In genomic region chr2:154300496-154300895, GRCm38 (mm10) we compare ENCODE assay signal across 8 mouse cellular contexts. TPM values are rescaled to one million over a fixed set of nuclear protein-coding genes. Genes with fewer than 3 reads are reported as not detected.
DNase-seq lines count a peak whose midpoint lies in the region; ATAC-seq and TF ChIP-seq lines count a peak whose summit lies in the region.

No protein-coding gene starts in this region.

- no peak overlapping the region for H3K4me2 ChIP-seq in hindbrain, embryonic 12.5 days (replicated peaks)

- DNase-seq in hindbrain, embryonic 10.5 days (ENCODE audit: low spot score), result peak; percentile 76
- peak; percentile 10 for DNase-seq in fat pad, adult 2 months (ENCODE audit: extremely low read depth, low read depth, low spot score)
- DNase-seq in layer of hippocampus, postnatal 25 days (ENCODE audit: extremely low spot score in 1 of 2, low spot score in 1 of 2), result peak; percentile 40 to 79
- peak; percentile 72 for DNase-seq in lung, postnatal 25 days (ENCODE audit: low spot score)

- no peak for ATAC-seq in hindbrain, embryonic 12.5 days (ENCODE audit: low FRiP score)
- peak; percentile 92 to 95 for ATAC-seq in hematopoietic stem cell, adult 5-6 weeks (replicated peaks in 1 of 2; ENCODE audit: insufficient read depth in 1 of 2, low FRiP score in 2 of 2, low TSS enrichment in 1 of 2, low read depth in 1 of 2, poor library complexity in 2 of 2, severe bottlenecking in 2 of 2)

- H3K9ac ChIP-seq in hindbrain, embryonic 12.5 days, result no peak overlapping the region

- no peak overlapping the region for H3K27ac ChIP-seq in hindbrain, embryonic 10.5 days
- no peak overlapping the region for H3K27ac ChIP-seq in hindbrain, embryonic 12.5 days
- no peak overlapping the region for H3K27ac ChIP-seq in bone marrow macrophage, adult 2 months (ENCODE audit: insufficient read depth, low read depth, low read length)
- no peak overlapping the region for H3K27ac ChIP-seq in small intestine, adult 2 months (ENCODE audit: insufficient read depth, low read depth, low read length)

- H3K36me3 ChIP-seq in hindbrain, embryonic 10.5 days, result no peaks in the 10 kb centered on the region
- H3K36me3 ChIP-seq in hindbrain, embryonic 12.5 days, result no peaks in the 10 kb centered on the region
- no peaks in the 10 kb centered on the region for H3K36me3 ChIP-seq in small intestine, adult 2 months (ENCODE audit: control insufficient read depth, insufficient read depth, low read length)

- 0% methylated on average over 1 of the region's 1 CpGs for WGBS in hindbrain, embryonic 10.5 days
- WGBS in hindbrain, embryonic 12.5 days, result 8% methylated on average over 1 of the region's 1 CpGs
- 6% methylated on average over 1 of the region's 1 CpGs for WGBS in small intestine, adult 2 months

- no peak for TF ChIP-seq POLR2A in bone marrow macrophage, adult 2 months (IDR thresholded peaks at IDR 0.05; ENCODE audit: borderline replicate concordance, low read depth, low read length)
- TF ChIP-seq POLR2A in small intestine, adult 2 months (IDR thresholded peaks at IDR 0.05; ENCODE audit: low read depth, low read length), result no peak

- peak; percentile 87 for TF ChIP-seq CTCF in bone marrow macrophage, adult 2 months (IDR thresholded peaks at IDR 0.05; ENCODE audit: low read depth, low read length)
- TF ChIP-seq CTCF in small intestine, adult 2 months (IDR thresholded peaks at IDR 0.05; ENCODE audit: extremely low read depth, insufficient read length, insufficient replicate concordance, low read depth, low read length), result peak; percentile 84

- no peak overlapping the region for H3K4me3 ChIP-seq in hindbrain, embryonic 10.5 days
- no peak overlapping the region for H3K4me3 ChIP-seq in hindbrain, embryonic 12.5 days
- H3K4me3 ChIP-seq in bone marrow macrophage, adult 2 months (ENCODE audit: insufficient read depth, low read length), result no peak overlapping the region
- no peak overlapping the region for H3K4me3 ChIP-seq in small intestine, adult 2 months (ENCODE audit: low read depth, low read length)

- H3K4me1 ChIP-seq in hindbrain, embryonic 10.5 days (replicated peaks), result no peaks in the 10 kb centered on the region
- H3K4me1 ChIP-seq in hindbrain, embryonic 12.5 days, result no peaks in the 10 kb centered on the region
- H3K4me1 ChIP-seq in bone marrow macrophage, adult 2 months (ENCODE audit: control insufficient read depth, insufficient read depth, low read length), result peaks cover 7% of the 10 kb centered on the region
- H3K4me1 ChIP-seq in small intestine, adult 2 months (ENCODE audit: control insufficient read depth, insufficient read depth, insufficient read length, low read length), result no peaks in the 10 kb centered on the region

- H3K9me3 ChIP-seq in hindbrain, embryonic 10.5 days, result no peaks in the 10 kb centered on the region
- H3K9me3 ChIP-seq in hindbrain, embryonic 12.5 days (replicated peaks), result no peaks in the 10 kb centered on the region

- no peaks in the 10 kb centered on the region for H3K27me3 ChIP-seq in hindbrain, embryonic 10.5 days (ENCODE audit: insufficient read depth, poor library complexity, severe bottlenecking)
- H3K27me3 ChIP-seq in hindbrain, embryonic 12.5 days, result no peaks in the 10 kb centered on the region
- H3K27me3 ChIP-seq in small intestine, adult 2 months (ENCODE audit: control insufficient read depth, insufficient read depth, low read length), result no peaks in the 10 kb centered on the region

RNA-seq across cellular contexts. Expression of gene Bpifb9b, which starts 6.5 kb away (rescaled TPM):
- polyA plus RNA-seq in hindbrain, embryonic 10.5 days (2016; fragmentation: Nextera tagmentation; extraction: Ambion mirVana), result not detected in 2 replicates
- polyA plus RNA-seq in hindbrain, embryonic 12.5 days (2016; fragmentation: Nextera tagmentation; extraction: Ambion mirVana), result not detected in 2 replicates
- polyA plus RNA-seq in bone marrow macrophage, adult 2 months (2012; ENCODE audit: insufficient read depth, insufficient read length, missing spikeins), result not detected in 2 replicates
- total RNA-seq in hematopoietic stem cell, adult 5-6 weeks (2017), result not detected in 2 replicates
- not detected for total RNA-seq in layer of hippocampus, postnatal 25 days (2021)
- not detected in 2 replicates for polyA plus RNA-seq in small intestine, adult 2 months (2012; rRNA removed)

RNA-seq across cellular contexts. Expression of gene Bpifb9a, which starts 42.8 kb away (rescaled TPM):
- polyA plus RNA-seq in hindbrain, embryonic 10.5 days (2016; fragmentation: Nextera tagmentation; extraction: Ambion mirVana), result not detected in 2 replicates
- not detected in 2 replicates for polyA plus RNA-seq in hindbrain, embryonic 12.5 days (2016; fragmentation: Nextera tagmentation; extraction: Ambion mirVana)
- polyA plus RNA-seq in bone marrow macrophage, adult 2 months (2012; ENCODE audit: insufficient read depth, insufficient read length, missing spikeins), result not detected in 2 replicates
- not detected in 2 replicates for total RNA-seq in hematopoietic stem cell, adult 5-6 weeks (2017)
- not detected for total RNA-seq in layer of hippocampus, postnatal 25 days (2021)
- polyA plus RNA-seq in small intestine, adult 2 months (2012; rRNA removed), result not detected in 2 replicates

Comparison
In these comparisons a context has a peak if more than half of its experiments do, and no peak if none do; other contexts are left out.
1. DNase-seq: peak in every context shown above with its lines; median percentile 76 in hindbrain, embryonic 10.5 days; 72 in lung, postnatal 25 days; 60 in layer of hippocampus, postnatal 25 days; 10 in fat pad, adult 2 months.